15 mouse cellular contexts compared by ENCODE assay signal in genomic region chr3:51284375-51284774, GRCm38 (mm10).
"Had no signal": no experiment of that assay in that cellular context is flagged by ENCODE, and none has a peak within 500 bp of the region (broad histone marks: within the 10 kb centered on the region; RNA-seq: fewer than 3 reads in every experiment).

No protein-coding gene starts in this region.

- H3K4me3 ChIP-seq: kidney, embryonic 15.5 days; limb, embryonic 13.5 days; megakaryocyte, embryonic 14.5 days; midbrain, embryonic 15.5 days; neural tube, embryonic 12.5 days had no signal

- H3K4me2 ChIP-seq: kidney, embryonic 15.5 days; limb, embryonic 13.5 days; midbrain, embryonic 11.5 days; midbrain, embryonic 15.5 days; neural tube, embryonic 12.5 days had no signal

- ATAC-seq: lung, postnatal 0 days; midbrain, embryonic 15.5 days had no signal

- H3K4me1 ChIP-seq: kidney, embryonic 15.5 days; limb, embryonic 13.5 days; neural tube, embryonic 12.5 days had no signal

- DNase-seq: kidney, postnatal 14 days; left cerebral cortex, postnatal 4 days; lung, adult 18-20 months; lung, postnatal 36 days; right cerebral cortex, postnatal 4 days; spleen, adult 18-20 months; thymus, postnatal 36 days had no signal

- H3K9me3 ChIP-seq: kidney, embryonic 15.5 days; limb, embryonic 13.5 days; megakaryocyte, embryonic 14.5 days; midbrain, embryonic 15.5 days; neural tube, embryonic 12.5 days had no signal

- H3K27me3 ChIP-seq: kidney, embryonic 15.5 days; limb, embryonic 13.5 days; megakaryocyte, embryonic 14.5 days; midbrain, embryonic 15.5 days; neural tube, embryonic 12.5 days had no signal

- H3K9ac ChIP-seq: kidney, embryonic 15.5 days; limb, embryonic 13.5 days; liver, embryonic 14.5 days; midbrain, embryonic 15.5 days; neural tube, embryonic 12.5 days had no signal

- H3K27ac ChIP-seq: kidney, embryonic 15.5 days; limb, embryonic 13.5 days; liver, embryonic 14.5 days; midbrain, embryonic 15.5 days; neural tube, embryonic 12.5 days had no signal

- H3K36me3 ChIP-seq: kidney, embryonic 15.5 days; limb, embryonic 13.5 days; midbrain, embryonic 15.5 days had no signal
